8 mouse cellular contexts compared by ENCODE assay signal in genomic region chr11:103411301-103411700, GRCm38 (mm10). TPM values are rescaled to one million over a fixed set of nuclear protein-coding genes. Genes with fewer than 3 reads are reported as not detected.
DNase-seq lines count a peak whose midpoint lies in the region; ATAC-seq lines count a peak whose summit lies in the region.

No protein-coding gene starts in this region.

- peak overlapping the region; percentile 85; the same call in 1 of the 2 replicates for H3K4me2 ChIP-seq in forebrain, embryonic 12.5 days
- peak overlapping the region; percentile 77 for H3K4me2 ChIP-seq in liver, embryonic 12.5 days
- peak overlapping the region; percentile 74 for H3K4me2 ChIP-seq in stomach, embryonic 16.5 days (ENCODE audit: low read depth, low read length)

- H3K9me3 ChIP-seq in megakaryocyte, embryonic 14.5 days, result no peaks in the 10 kb centered on the region
- no peaks in the 10 kb centered on the region for H3K9me3 ChIP-seq in forebrain, embryonic 12.5 days
- no peaks in the 10 kb centered on the region for H3K9me3 ChIP-seq in liver, embryonic 12.5 days (replicated peaks)
- no peaks in the 10 kb centered on the region for H3K9me3 ChIP-seq in stomach, embryonic 16.5 days (replicated peaks; ENCODE audit: control insufficient read depth, low read length)

- WGBS in forebrain, embryonic 12.5 days, result 88% methylated on average over 1 of the region's 1 CpGs
- 70% methylated on average over 1 of the region's 1 CpGs for WGBS in liver, embryonic 12.5 days (ENCODE audit: insufficient replicate concordance)
- 76% methylated on average over 1 of the region's 1 CpGs for WGBS in stomach, embryonic 16.5 days

- no peak for ATAC-seq in megakaryocyte, adult 5-6 weeks (ENCODE audit: poor library complexity, severe bottlenecking)
- ATAC-seq in forebrain, embryonic 12.5 days (ENCODE audit: low FRiP score), result no peak
- no peak for ATAC-seq in liver, embryonic 12.5 days
- ATAC-seq in stomach, embryonic 16.5 days (ENCODE audit: insufficient read depth, low FRiP score), result no peak
- no peak for ATAC-seq in frontal cortex, adult (ENCODE audit: low TSS enrichment)

- peaks cover 36% of the 10 kb centered on the region for H3K4me1 ChIP-seq in megakaryocyte, embryonic 14.5 days
- peaks cover 27% of the 10 kb centered on the region for H3K4me1 ChIP-seq in forebrain, embryonic 12.5 days
- peaks cover 20% of the 10 kb centered on the region for H3K4me1 ChIP-seq in liver, embryonic 12.5 days
- peaks cover 5% of the 10 kb centered on the region; the same call in 1 of the 2 replicates for H3K4me1 ChIP-seq in stomach, embryonic 16.5 days (ENCODE audit: control insufficient read depth, insufficient read depth, low read length)

- DNase-seq in adrenal gland, postnatal 4 days (ENCODE audit: low spot score in 2 of 2), result no peak
- DNase-seq in gastrocnemius, adult 8-10 months (ENCODE audit: low spot score in 2 of 2), result no peak

- H3K27me3 ChIP-seq in megakaryocyte, embryonic 14.5 days (replicated peaks), result peaks cover 5% of the 10 kb centered on the region
- no peaks in the 10 kb centered on the region for H3K27me3 ChIP-seq in forebrain, embryonic 12.5 days
- H3K27me3 ChIP-seq in liver, embryonic 12.5 days (replicated peaks), result no peaks in the 10 kb centered on the region
- no peaks in the 10 kb centered on the region for H3K27me3 ChIP-seq in stomach, embryonic 16.5 days (ENCODE audit: control insufficient read depth, insufficient read depth, low read length)

- H3K36me3 ChIP-seq in megakaryocyte, embryonic 14.5 days (replicated peaks; ENCODE audit: low read length), result peaks cover 34% of the 10 kb centered on the region
- 0 out of 2 replicates have a peak, but pooled peaks cover 2% of the 10 kb centered on the region for H3K36me3 ChIP-seq in forebrain, embryonic 12.5 days (replicated peaks)
- peaks cover 12% of the 10 kb centered on the region; the same call in 1 of the 2 replicates for H3K36me3 ChIP-seq in liver, embryonic 12.5 days
- H3K36me3 ChIP-seq in stomach, embryonic 16.5 days (ENCODE audit: control insufficient read depth, insufficient read depth, low read length), result no peaks in the 10 kb centered on the region

- peak overlapping the region; percentile 99 for H3K4me3 ChIP-seq in megakaryocyte, embryonic 14.5 days (replicated peaks)
- peak overlapping the region; percentile 84; the same call in 1 of the 2 replicates for H3K4me3 ChIP-seq in forebrain, embryonic 12.5 days (replicated peaks)
- H3K4me3 ChIP-seq in liver, embryonic 12.5 days, result peak overlapping the region; percentile 86
- no peak overlapping the region for H3K4me3 ChIP-seq in stomach, embryonic 16.5 days (replicated peaks; ENCODE audit: low read length)

- H3K27ac ChIP-seq in forebrain, embryonic 12.5 days, result no peak overlapping the region
- H3K27ac ChIP-seq in liver, embryonic 12.5 days, result no peak overlapping the region
- H3K27ac ChIP-seq in stomach, embryonic 16.5 days (ENCODE audit: low read length), result no peak overlapping the region

- no peak overlapping the region for H3K9ac ChIP-seq in forebrain, embryonic 12.5 days
- H3K9ac ChIP-seq in liver, embryonic 12.5 days, result peak overlapping the region; percentile 89
- H3K9ac ChIP-seq in stomach, embryonic 16.5 days (ENCODE audit: low read length), result no peak overlapping the region

RNA-seq across cellular contexts. Expression of gene Plekhm1, which starts 1.2 kb away (rescaled TPM):
- polyA plus RNA-seq in megakaryocyte, embryonic 14.5 days (2012; ENCODE audit: insufficient read depth, low replicate concordance), result 8.1 and 12.1 TPM in 2 replicates
- total RNA-seq in megakaryocyte, adult 5-6 weeks (2015), result 28.4 and 29.4 TPM in 2 replicates
- total RNA-seq in megakaryocyte, adult 5-6 weeks (2017), result 8.3 and 12.7 TPM in 2 replicates
- 10.3 and 11.1 TPM in 2 replicates for polyA plus RNA-seq in forebrain, embryonic 12.5 days (2016; fragmentation: Nextera tagmentation; extraction: Ambion mirVana)
- 5.2 and 5.3 TPM in 2 replicates for polyA plus RNA-seq in liver, embryonic 12.5 days (2016; fragmentation: Nextera tagmentation; extraction: Ambion mirVana)
- polyA plus RNA-seq in stomach, embryonic 16.5 days (2015; fragmentation: Nextera tagmentation; extraction: Ambion mirVana), result 7.5 and 8.5 TPM in 2 replicates
- 10 to 100 TPM; 18.0 TPM for total RNA-seq in adrenal gland, postnatal 4 days (2021)
- total RNA-seq in gastrocnemius, adult 8-10 months (2022), result 10 to 100 TPM; 14.1 to 16.4 (median 15.1) TPM

RNA-seq across cellular contexts. Expression of gene Arhgap27, which starts 47.8 kb away (rescaled TPM):
- polyA plus RNA-seq in megakaryocyte, embryonic 14.5 days (2012; ENCODE audit: insufficient read depth, low replicate concordance), result 4.9 TPM in 1 of 2 replicates, not detected in the other
- total RNA-seq in megakaryocyte, adult 5-6 weeks (2015), result 20.1 and 20.5 TPM in 2 replicates
- 20.1 and 21.9 TPM in 2 replicates for total RNA-seq in megakaryocyte, adult 5-6 weeks (2017)
- polyA plus RNA-seq in forebrain, embryonic 12.5 days (2016; fragmentation: Nextera tagmentation; extraction: Ambion mirVana), result 3.2 and 3.7 TPM in 2 replicates
- polyA plus RNA-seq in liver, embryonic 12.5 days (2016; fragmentation: Nextera tagmentation; extraction: Ambion mirVana), result 2.7 and 4.0 TPM in 2 replicates
- polyA plus RNA-seq in stomach, embryonic 16.5 days (2015; fragmentation: Nextera tagmentation; extraction: Ambion mirVana), result 19.1 and 22.0 TPM in 2 replicates
- total RNA-seq in adrenal gland, postnatal 4 days (2021), result 10 to 100 TPM; 21.0 to 22.3 TPM
- total RNA-seq in gastrocnemius, adult 8-10 months (2022), result 1 to 10 TPM; 2.5 to 4.7 (median 4.4) TPM
